Mouse (Mus musculus): ENCODE data around the gene Sys1. TPM values are rescaled to one million over a fixed set of nuclear protein-coding genes. Genes with fewer than 3 reads are reported as not detected.

Gene Sys1
- polyA plus RNA-seq, 1 experiment from 2014 or later: 62.0 TPM

DNA sequence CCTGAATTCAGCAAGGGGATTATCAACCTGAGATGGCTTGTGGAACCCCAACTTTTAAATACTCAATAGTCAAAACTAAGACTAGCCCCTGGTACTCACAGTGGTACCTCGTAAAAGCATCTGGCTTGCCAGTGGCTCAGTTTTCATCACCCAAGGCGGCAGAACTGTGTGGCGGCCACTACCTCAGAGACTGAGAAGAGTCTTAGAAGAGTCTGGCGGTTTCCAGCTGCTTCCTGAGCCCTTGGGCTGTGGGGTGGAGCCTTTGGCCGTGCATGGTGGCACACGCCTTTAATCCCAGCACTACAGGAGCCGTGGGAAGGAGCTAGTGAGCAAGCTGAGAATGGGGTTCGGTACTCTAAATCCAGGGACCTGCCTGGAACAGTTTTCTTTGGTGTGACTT, 65.5 kb downstream of the Sys1 start:
- Histone ChIP-seq H3K4me3 (ENCODE audit: low read depth, low read length) (no peak overlapping the region), H3K9me3 (ENCODE audit: control insufficient read depth, low read length) (no peaks in the 10 kb centered on the region), H3K36me3 (ENCODE audit: control insufficient read depth, insufficient read depth, low read length) (no peaks in the 10 kb centered on the region), H3K4me2 (no peak overlapping the region), H3K27ac (ENCODE audit: low read depth, low read length) (no peak overlapping the region), H3K9ac (ENCODE audit: low read length) (no peak overlapping the region), H3K27me3 (ENCODE audit: control insufficient read depth, insufficient read depth, low read length) (no peaks in the 10 kb centered on the region; the same call in 1 of the 2 replicates), H3K4me1 (ENCODE audit: control insufficient read depth, insufficient read depth, low read length) (no peaks in the 10 kb centered on the region)
- 25% methylated on average over 8 of the region's 8 CpGs for WGBS
- DNase-seq (ENCODE audit: low spot score, missing footprints) (no peak), ATAC-seq (ENCODE audit: low FRiP score) (no peak)

- WGBS: 88% methylated on average over 10 of the region's 10 CpGs
- no peak for DNase-seq (ENCODE audit: low spot score, missing footprints)
- no peaks in the 10 kb centered on the region for H3K4me1 ChIP-seq (ENCODE audit: control insufficient read depth, insufficient read depth, low read length)
- H3K27ac ChIP-seq (ENCODE audit: low read depth, low read length): no peak overlapping the region
- no peak overlapping the region for H3K4me2 ChIP-seq
- H3K9me3 ChIP-seq (ENCODE audit: control insufficient read depth, low read length): no peaks in the 10 kb centered on the region
- no peak for ATAC-seq (ENCODE audit: low FRiP score)
- no peaks in the 10 kb centered on the region for H3K36me3 ChIP-seq (ENCODE audit: control insufficient read depth, insufficient read depth, low read length)
- H3K9ac ChIP-seq (ENCODE audit: low read length): no peak overlapping the region
- no peaks in the 10 kb centered on the region; the same call in 1 of the 2 replicates for H3K27me3 ChIP-seq (ENCODE audit: control insufficient read depth, insufficient read depth, low read length)
- no peak overlapping the region for H3K4me3 ChIP-seq (ENCODE audit: low read depth, low read length)
Measured at GRCm38 (mm10) chr2:164523301-164523773, 66.6 kb downstream of the Sys1 start.

- Histone ChIP-seq H3K9me3 (ENCODE audit: control insufficient read depth, low read length) (no peaks in the 10 kb centered on the region), H3K27me3 (ENCODE audit: control insufficient read depth, insufficient read depth, low read length) (no peaks in the 10 kb centered on the region), H3K4me2 (no peak overlapping the region), H3K27ac (ENCODE audit: low read depth, low read length) (no peak overlapping the region), H3K9ac (ENCODE audit: low read length) (no peak overlapping the region), H3K36me3 (ENCODE audit: control insufficient read depth, insufficient read depth, low read length) (no peaks in the 10 kb centered on the region), H3K4me3 (ENCODE audit: low read depth, low read length) (no peak overlapping the region), H3K4me1 (ENCODE audit: control insufficient read depth, insufficient read depth, low read length) (no peaks in the 10 kb centered on the region)
- WGBS: 72% methylated on average over 5 of the region's 5 CpGs
- ATAC-seq (ENCODE audit: low FRiP score): no peak
- DNase-seq (ENCODE audit: low spot score, missing footprints): no peak
Measured at GRCm38 (mm10) chr2:164528557-164528956, 71.8 kb downstream of the Sys1 start.

Other genes with a start within 250 kb of the Sys1 start
- not detected in 2 replicates for gene Wfdc15b, start 235.3 kb upstream of the Sys1 start, polyA plus RNA-seq (2014; fragmentation: Nextera tagmentation; extraction: Ambion mirVana)
- not detected in 2 replicates for gene Svs2, start 218.5 kb upstream of the Sys1 start, polyA plus RNA-seq (2014; fragmentation: Nextera tagmentation; extraction: Ambion mirVana)
- gene Svs3b, start 200.3 kb upstream of the Sys1 start, polyA plus RNA-seq (2014; fragmentation: Nextera tagmentation; extraction: Ambion mirVana): not detected in 2 replicates
- not detected in 2 replicates for gene Svs4, start 178.5 kb upstream of the Sys1 start, polyA plus RNA-seq (2014; fragmentation: Nextera tagmentation; extraction: Ambion mirVana)
- not detected in 2 replicates for gene Svs3a, start 167.7 kb upstream of the Sys1 start, polyA plus RNA-seq (2014; fragmentation: Nextera tagmentation; extraction: Ambion mirVana)
- gene Svs6, start 140.2 kb upstream of the Sys1 start, polyA plus RNA-seq (2014; fragmentation: Nextera tagmentation; extraction: Ambion mirVana): not detected in 2 replicates
- not detected in 2 replicates for gene Svs5, start 124.2 kb upstream of the Sys1 start, polyA plus RNA-seq (2014; fragmentation: Nextera tagmentation; extraction: Ambion mirVana)
- gene Slpi, start 67.9 kb upstream of the Sys1 start, polyA plus RNA-seq (2014; fragmentation: Nextera tagmentation; extraction: Ambion mirVana): 0.37 and 0.52 TPM in 2 replicates
- not detected in 2 replicates for gene Rbpjl, start 53.8 kb upstream of the Sys1 start, polyA plus RNA-seq (2014; fragmentation: Nextera tagmentation; extraction: Ambion mirVana)
- gene Matn4, start 51.8 kb upstream of the Sys1 start, polyA plus RNA-seq (2014; fragmentation: Nextera tagmentation; extraction: Ambion mirVana): 0.10 and 0.23 TPM in 2 replicates
- 9.7 and 9.9 TPM in 2 replicates for gene Sdc4, start 13.1 kb upstream of the Sys1 start, polyA plus RNA-seq (2014; fragmentation: Nextera tagmentation; extraction: Ambion mirVana)
- gene Gm20458, start 4.0 kb downstream of the Sys1 start, polyA plus RNA-seq (2014; fragmentation: Nextera tagmentation; extraction: Ambion mirVana): 4.7 and 5.0 TPM in 2 replicates
- not detected in 2 replicates for gene Trp53tg5, start 16.8 kb downstream of the Sys1 start, polyA plus RNA-seq (2014; fragmentation: Nextera tagmentation; extraction: Ambion mirVana)
- gene Dbndd2, start 29.1 kb downstream of the Sys1 start, polyA plus RNA-seq (2014; fragmentation: Nextera tagmentation; extraction: Ambion mirVana): 3.1 and 3.4 TPM in 2 replicates
- 48.1 and 51.9 TPM in 2 replicates for gene Pigt, start 40.6 kb downstream of the Sys1 start, polyA plus RNA-seq (2014; fragmentation: Nextera tagmentation; extraction: Ambion mirVana)
- gene Wfdc2, start 105.4 kb downstream of the Sys1 start, polyA plus RNA-seq (2014; fragmentation: Nextera tagmentation; extraction: Ambion mirVana): 15.4 and 21.7 TPM in 2 replicates
- gene Spint3, start 116.5 kb downstream of the Sys1 start, polyA plus RNA-seq (2014; fragmentation: Nextera tagmentation; extraction: Ambion mirVana): not detected in 2 replicates
- not detected in 2 replicates for gene Wfdc6a, start 128.5 kb downstream of the Sys1 start, polyA plus RNA-seq (2014; fragmentation: Nextera tagmentation; extraction: Ambion mirVana)
- gene Eppin, start 136.6 kb downstream of the Sys1 start, polyA plus RNA-seq (2014; fragmentation: Nextera tagmentation; extraction: Ambion mirVana): not detected in 2 replicates
- not detected in 2 replicates for gene Wfdc6b, start 156.6 kb downstream of the Sys1 start, polyA plus RNA-seq (2014; fragmentation: Nextera tagmentation; extraction: Ambion mirVana)
- not detected in 2 replicates for gene Wfdc8, start 156.7 kb downstream of the Sys1 start, polyA plus RNA-seq (2014; fragmentation: Nextera tagmentation; extraction: Ambion mirVana)
- not detected in 2 replicates for gene Wfdc16, start 181.8 kb downstream of the Sys1 start, polyA plus RNA-seq (2014; fragmentation: Nextera tagmentation; extraction: Ambion mirVana)
- not detected in 2 replicates for gene Wfdc10, start 199.1 kb downstream of the Sys1 start, polyA plus RNA-seq (2014; fragmentation: Nextera tagmentation; extraction: Ambion mirVana)
- not detected in 2 replicates for gene Wfdc9, start 199.6 kb downstream of the Sys1 start, polyA plus RNA-seq (2014; fragmentation: Nextera tagmentation; extraction: Ambion mirVana)
- gene Wfdc11, start 217.1 kb downstream of the Sys1 start, polyA plus RNA-seq (2014; fragmentation: Nextera tagmentation; extraction: Ambion mirVana): not detected in 2 replicates
- 0.21 TPM in 1 of 2 replicates, not detected in the other for gene Wfdc13, start 228.1 kb downstream of the Sys1 start, polyA plus RNA-seq (2014; fragmentation: Nextera tagmentation; extraction: Ambion mirVana)
- gene Spint4, start 241.5 kb downstream of the Sys1 start, polyA plus RNA-seq (2014; fragmentation: Nextera tagmentation; extraction: Ambion mirVana): not detected in 2 replicates

Measured in midbrain, embryonic 11.5 days (tissue).